Mouse (Mus musculus): ENCODE results near the gene Rtl5. TPM values are rescaled to one million over a fixed set of nuclear protein-coding genes. Genes with fewer than 3 reads are reported as not detected.

The Rtl5 gene
- polyA plus RNA-seq, 1 experiment from 2014 or later: 0.55 TPM

GRCm38 (mm10) chrX:102090605-102091004 lies 19.5 kb upstream of the Rtl5 start:
- Histone ChIP-seq H3K4me2 (ENCODE audit: low read length) (no peak overlapping the region), H3K27ac (replicated peaks in 1 of 2; ENCODE audit: control insufficient read depth in 1 of 2, insufficient read depth in 1 of 2, low read depth in 2 of 2, low read length in 2 of 2) (no peak overlapping the region), H3K36me3 (ENCODE audit: control insufficient read depth, insufficient read depth, low read length) (no peaks in the 10 kb centered on the region), H3K9ac (ENCODE audit: low read length) (no peak overlapping the region), H3K4me1 (ENCODE audit: control insufficient read depth in 2 of 2, insufficient read depth in 2 of 2, low read length in 2 of 2) (no peaks in the 10 kb centered on the region), H3K9me3 (ENCODE audit: control insufficient read depth, low read length) (no peaks in the 10 kb centered on the region), H3K27me3 (ENCODE audit: control insufficient read depth, insufficient read depth, low read length) (no peaks in the 10 kb centered on the region), H3K4me3 (ENCODE audit: control insufficient read depth in 1 of 2, insufficient read depth in 1 of 2, low read depth in 1 of 2, low read length in 2 of 2) (no peak overlapping the region)
- WGBS: 70% methylated on average over 3 of the region's 3 CpGs
- ATAC-seq (ENCODE audit: insufficient number of reproducible peaks, insufficient read depth, low FRiP score, low read depth): no peak

GRCm38 (mm10) chrX:102085798-102086443 lies 14.8 kb upstream of the Rtl5 start:
- no peaks in the 10 kb centered on the region for H3K4me1 ChIP-seq (ENCODE audit: control insufficient read depth in 2 of 2, insufficient read depth in 2 of 2, low read length in 2 of 2)
- WGBS: 80% methylated on average over 8 of the region's 8 CpGs

DNA sequence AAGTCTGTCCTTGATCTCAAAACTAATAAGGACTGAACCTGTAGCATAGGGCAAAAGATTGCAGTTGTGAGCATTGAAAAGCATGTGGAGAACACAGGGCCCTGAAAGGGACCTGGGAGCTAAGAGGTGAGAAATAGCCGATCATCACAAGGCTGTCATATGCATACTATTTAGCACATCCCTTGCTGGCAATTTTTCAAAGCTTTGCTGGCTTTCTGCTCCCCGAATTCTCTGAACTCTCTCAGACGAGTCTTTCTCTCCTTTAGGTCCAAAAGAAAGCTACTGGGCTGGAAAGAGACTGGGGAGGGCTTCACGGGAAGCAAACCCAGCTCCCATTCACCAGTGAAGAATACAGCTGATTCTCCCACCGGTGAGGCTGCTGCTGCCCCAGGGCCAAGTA lies 11.2 kb upstream of the Rtl5 start:
- H3K27me3 ChIP-seq (ENCODE audit: control insufficient read depth, insufficient read depth, low read length): no peaks in the 10 kb centered on the region
- H3K4me3 ChIP-seq (ENCODE audit: control insufficient read depth in 1 of 2, insufficient read depth in 1 of 2, low read depth in 1 of 2, low read length in 2 of 2): no peak overlapping the region
- H3K27ac ChIP-seq (replicated peaks in 1 of 2; ENCODE audit: control insufficient read depth in 1 of 2, insufficient read depth in 1 of 2, low read depth in 2 of 2, low read length in 2 of 2): no peak overlapping the region
- H3K4me1 ChIP-seq (ENCODE audit: control insufficient read depth in 2 of 2, insufficient read depth in 2 of 2, low read length in 2 of 2): no peaks in the 10 kb centered on the region
- H3K4me2 ChIP-seq (ENCODE audit: low read length): no peak overlapping the region
- no peaks in the 10 kb centered on the region for H3K9me3 ChIP-seq (ENCODE audit: control insufficient read depth, low read length)
- no peak for ATAC-seq (ENCODE audit: insufficient number of reproducible peaks, insufficient read depth, low FRiP score, low read depth)
- peaks cover 54% of the 10 kb centered on the region for H3K36me3 ChIP-seq (ENCODE audit: control insufficient read depth, insufficient read depth, low read length)
- H3K9ac ChIP-seq (ENCODE audit: low read length): no peak overlapping the region
- WGBS: 71% methylated on average over 5 of the region's 5 CpGs

More at GRCm38 (mm10) chrX:102085798-102086443, 14.8 kb upstream of the Rtl5 start:
- H3K4me3 ChIP-seq (ENCODE audit: control insufficient read depth in 1 of 2, insufficient read depth in 1 of 2, low read depth in 1 of 2, low read length in 2 of 2): no peak overlapping the region
- no peak for ATAC-seq (ENCODE audit: insufficient number of reproducible peaks, insufficient read depth, low FRiP score, low read depth)
- H3K36me3 ChIP-seq (ENCODE audit: control insufficient read depth, insufficient read depth, low read length): peaks cover 29% of the 10 kb centered on the region
- no peak overlapping the region for H3K4me2 ChIP-seq (ENCODE audit: low read length)
- H3K27me3 ChIP-seq (ENCODE audit: control insufficient read depth, insufficient read depth, low read length): no peaks in the 10 kb centered on the region
- no peak overlapping the region for H3K9ac ChIP-seq (ENCODE audit: low read length)
- H3K27ac ChIP-seq (replicated peaks in 1 of 2; ENCODE audit: control insufficient read depth in 1 of 2, insufficient read depth in 1 of 2, low read depth in 2 of 2, low read length in 2 of 2): no peak overlapping the region
- H3K9me3 ChIP-seq (ENCODE audit: control insufficient read depth, low read length): no peaks in the 10 kb centered on the region

DNA sequence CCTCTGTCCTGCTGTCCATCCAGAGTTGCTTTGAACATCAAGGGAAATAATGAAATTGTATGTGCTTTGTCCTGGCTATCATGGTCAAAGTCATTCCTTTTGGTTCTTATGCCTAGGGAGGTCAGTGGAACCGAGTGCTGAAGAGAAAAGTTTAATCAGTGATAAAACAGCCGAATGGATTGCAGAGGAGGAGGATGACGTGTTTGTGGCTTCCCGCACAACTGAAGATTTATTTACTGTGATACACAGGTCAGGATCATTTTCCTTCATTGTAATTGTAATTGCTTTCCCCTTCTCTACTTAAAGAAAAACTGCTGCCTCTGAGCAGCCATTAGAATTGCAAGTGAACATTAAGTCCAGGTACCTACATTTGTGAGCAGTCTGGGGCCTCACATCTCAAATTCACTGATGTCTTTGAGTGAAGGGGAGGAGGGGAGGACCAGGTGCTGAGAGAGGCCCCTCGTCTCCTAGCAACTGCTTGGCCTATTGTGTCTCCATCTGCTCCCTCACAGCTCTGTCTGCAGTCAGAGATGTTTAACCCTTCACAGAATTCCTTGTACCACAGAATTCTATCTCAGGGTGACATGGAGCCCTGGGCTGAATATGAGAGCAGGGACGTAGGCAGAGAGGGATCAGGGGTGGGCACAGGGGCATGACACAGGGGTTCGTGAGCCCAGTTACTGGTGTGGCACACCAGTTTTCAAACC lies 10.6 kb upstream of the Rtl5 start:
- ATAC-seq (ENCODE audit: insufficient number of reproducible peaks, insufficient read depth, low FRiP score, low read depth): no peak
- H3K4me1 ChIP-seq (ENCODE audit: control insufficient read depth in 2 of 2, insufficient read depth in 2 of 2, low read length in 2 of 2): no peaks in the 10 kb centered on the region
- WGBS: 64% methylated on average over 7 of the region's 7 CpGs
- H3K9me3 ChIP-seq (ENCODE audit: control insufficient read depth, low read length): no peaks in the 10 kb centered on the region
- H3K4me3 ChIP-seq (ENCODE audit: control insufficient read depth in 1 of 2, insufficient read depth in 1 of 2, low read depth in 1 of 2, low read length in 2 of 2): no peak overlapping the region
- H3K4me2 ChIP-seq (ENCODE audit: low read length): no peak overlapping the region
- H3K9ac ChIP-seq (ENCODE audit: low read length): no peak overlapping the region
- peaks cover 54% of the 10 kb centered on the region for H3K36me3 ChIP-seq (ENCODE audit: control insufficient read depth, insufficient read depth, low read length)
- no peaks in the 10 kb centered on the region for H3K27me3 ChIP-seq (ENCODE audit: control insufficient read depth, insufficient read depth, low read length)
- H3K27ac ChIP-seq (replicated peaks in 1 of 2; ENCODE audit: control insufficient read depth in 1 of 2, insufficient read depth in 1 of 2, low read depth in 2 of 2, low read length in 2 of 2): no peak overlapping the region

GRCm38 (mm10) chrX:102081076-102081475 lies 10.0 kb upstream of the Rtl5 start:
- ATAC-seq (ENCODE audit: insufficient number of reproducible peaks, insufficient read depth, low FRiP score, low read depth): no peak
- Histone ChIP-seq H3K36me3 (ENCODE audit: control insufficient read depth, insufficient read depth, low read length) (peaks cover 54% of the 10 kb centered on the region), H3K4me1 (ENCODE audit: control insufficient read depth in 2 of 2, insufficient read depth in 2 of 2, low read length in 2 of 2) (no peaks in the 10 kb centered on the region), H3K9ac (ENCODE audit: low read length) (no peak overlapping the region), H3K4me3 (ENCODE audit: control insufficient read depth in 1 of 2, insufficient read depth in 1 of 2, low read depth in 1 of 2, low read length in 2 of 2) (no peak overlapping the region), H3K27ac (replicated peaks in 1 of 2; ENCODE audit: control insufficient read depth in 1 of 2, insufficient read depth in 1 of 2, low read depth in 2 of 2, low read length in 2 of 2) (no peak overlapping the region), H3K9me3 (ENCODE audit: control insufficient read depth, low read length) (no peaks in the 10 kb centered on the region), H3K27me3 (ENCODE audit: control insufficient read depth, insufficient read depth, low read length) (no peaks in the 10 kb centered on the region), H3K4me2 (ENCODE audit: low read length) (no peak overlapping the region)
- WGBS: 71% methylated on average over 10 of the region's 10 CpGs

DNA sequence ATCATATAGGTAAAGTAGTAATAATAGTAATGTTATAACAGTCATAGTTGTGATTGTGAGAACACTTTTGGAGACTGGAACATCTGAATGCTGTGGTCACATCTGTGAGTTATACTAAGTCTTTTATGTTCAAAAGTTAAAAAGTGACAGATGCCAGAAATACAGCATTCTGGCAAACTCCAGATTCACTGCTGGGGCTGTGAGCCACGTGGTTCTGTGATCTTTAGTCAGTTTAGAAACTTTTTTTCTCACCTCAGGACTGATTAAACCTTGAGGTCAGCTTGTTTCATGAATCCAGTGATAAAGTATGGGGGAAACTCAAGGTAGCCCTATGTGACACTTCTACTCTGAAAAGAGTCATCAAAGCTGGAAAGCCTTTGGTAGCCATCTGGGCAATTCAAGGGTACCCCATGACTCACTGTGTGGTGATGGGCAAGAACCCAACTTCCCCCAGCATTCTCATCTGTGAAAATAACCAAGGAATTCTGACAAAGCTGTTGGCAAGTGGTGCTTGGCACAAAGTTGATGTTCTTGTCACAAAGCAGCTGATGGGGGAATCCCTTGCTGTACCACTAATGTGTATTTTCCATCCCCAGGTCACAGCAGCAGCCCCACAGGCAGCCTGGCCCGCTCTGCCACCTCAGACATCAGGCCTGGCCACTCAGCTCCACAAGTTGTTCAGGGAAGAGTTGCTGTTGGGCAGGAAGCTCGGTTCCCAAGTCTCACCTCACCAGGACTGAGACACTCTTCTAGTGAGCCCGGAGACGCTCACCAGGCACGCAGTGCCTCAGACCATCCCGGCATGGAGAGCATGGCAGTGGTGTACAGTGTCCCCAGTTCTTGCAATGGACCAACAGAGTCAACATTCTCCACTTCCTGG lies 6.0 kb upstream of the Rtl5 start:
- H3K4me2 ChIP-seq (ENCODE audit: low read length): no peak overlapping the region
- H3K4me3 ChIP-seq (ENCODE audit: control insufficient read depth in 1 of 2, insufficient read depth in 1 of 2, low read depth in 1 of 2, low read length in 2 of 2): no peak overlapping the region
- H3K27ac ChIP-seq (replicated peaks in 1 of 2; ENCODE audit: control insufficient read depth in 1 of 2, insufficient read depth in 1 of 2, low read depth in 2 of 2, low read length in 2 of 2): no peak overlapping the region
- WGBS: 77% methylated on average over 7 of the region's 7 CpGs
- ATAC-seq (ENCODE audit: insufficient number of reproducible peaks, insufficient read depth, low FRiP score, low read depth): no peak
- no peaks in the 10 kb centered on the region for H3K27me3 ChIP-seq (ENCODE audit: control insufficient read depth, insufficient read depth, low read length)
- no peaks in the 10 kb centered on the region for H3K4me1 ChIP-seq (ENCODE audit: control insufficient read depth in 2 of 2, insufficient read depth in 2 of 2, low read length in 2 of 2)
- no peak overlapping the region for H3K9ac ChIP-seq (ENCODE audit: low read length)
- H3K36me3 ChIP-seq (ENCODE audit: control insufficient read depth, insufficient read depth, low read length): peaks cover 45% of the 10 kb centered on the region
- no peaks in the 10 kb centered on the region for H3K9me3 ChIP-seq (ENCODE audit: control insufficient read depth, low read length)

DNA sequence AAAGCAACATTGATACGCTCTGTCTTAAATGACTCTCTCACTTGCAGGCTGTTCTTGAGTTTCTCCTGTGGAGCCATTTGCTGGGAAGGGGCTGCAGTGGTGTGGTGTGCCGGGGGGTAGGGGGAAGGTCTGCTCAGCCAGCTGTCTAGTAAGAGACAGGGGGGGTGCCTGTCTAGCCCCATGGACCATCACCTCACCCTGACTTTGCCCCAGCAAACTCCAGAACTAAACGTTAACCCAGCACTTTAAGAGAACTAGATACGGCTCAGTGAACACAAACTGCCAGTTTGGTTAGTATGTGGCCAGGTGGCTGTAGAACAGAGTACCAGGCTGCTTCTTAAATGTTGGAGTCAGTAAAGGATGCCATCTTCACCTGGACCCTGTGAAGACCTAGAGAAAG lies 4.1 kb upstream of the Rtl5 start:
- Histone ChIP-seq H3K9ac (ENCODE audit: low read length) (no peak overlapping the region), H3K36me3 (ENCODE audit: control insufficient read depth, insufficient read depth, low read length) (peaks cover 36% of the 10 kb centered on the region), H3K4me1 (ENCODE audit: control insufficient read depth in 2 of 2, insufficient read depth in 2 of 2, low read length in 2 of 2) (peaks cover 3 to 6% of the 10 kb centered on the region in 2 experiments; a peak in 3 of 4 replicates), H3K27me3 (ENCODE audit: control insufficient read depth, insufficient read depth, low read length) (no peaks in the 10 kb centered on the region), H3K27ac (replicated peaks in 1 of 2; ENCODE audit: control insufficient read depth in 1 of 2, insufficient read depth in 1 of 2, low read depth in 2 of 2, low read length in 2 of 2) (no peak overlapping the region), H3K4me3 (ENCODE audit: control insufficient read depth in 1 of 2, insufficient read depth in 1 of 2, low read depth in 1 of 2, low read length in 2 of 2) (no peak overlapping the region), H3K4me2 (ENCODE audit: low read length) (no peak overlapping the region), H3K9me3 (ENCODE audit: control insufficient read depth, low read length) (no peaks in the 10 kb centered on the region)
- WGBS: 85% methylated on average over 4 of the region's 4 CpGs
- ATAC-seq (ENCODE audit: insufficient number of reproducible peaks, insufficient read depth, low FRiP score, low read depth): no peak
